Mouse (Mus musculus): ENCODE results near the gene Glrb. TPM values are rescaled to one million over a fixed set of nuclear protein-coding genes. Genes with fewer than 3 reads are reported as not detected.

Glrb gene
- polyA plus RNA-seq, 1 experiment from 2014 or later: 1.7 TPM

DNA sequence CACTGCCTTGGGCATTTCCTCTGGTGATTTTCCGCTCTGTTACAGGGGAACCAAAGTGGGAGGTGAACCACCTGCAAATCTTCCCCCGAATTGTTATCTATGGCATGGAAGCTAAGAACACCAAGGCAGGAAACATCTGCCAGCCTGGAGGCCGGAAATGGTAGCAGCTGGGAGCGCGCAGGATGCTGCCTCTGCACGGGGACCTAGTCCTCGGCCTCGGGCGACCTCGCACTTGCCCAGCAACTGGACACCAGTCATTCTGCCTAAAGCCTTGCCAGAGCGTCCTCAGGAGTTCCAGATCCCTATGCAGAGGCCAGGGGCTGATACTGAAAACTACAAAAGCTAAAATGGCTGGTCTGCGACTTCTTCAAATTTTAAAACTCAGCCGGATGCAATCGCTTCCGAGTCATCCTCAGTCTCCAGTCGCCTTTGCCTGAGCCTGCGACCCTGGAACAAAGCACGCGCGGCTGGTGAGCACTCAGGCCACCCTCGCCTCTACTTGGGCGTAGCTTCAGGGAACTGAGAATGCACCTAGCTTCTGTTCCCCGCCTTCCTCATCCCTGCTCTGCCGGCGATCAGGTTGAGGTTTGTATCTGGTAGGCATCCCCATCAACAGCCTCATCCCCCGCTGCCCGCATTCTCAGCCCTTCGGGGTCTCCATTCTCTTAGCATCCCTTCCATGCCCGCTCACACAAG, 113.0 kb downstream of the Glrb start:
- Histone ChIP-seq H3K36me3 (ENCODE audit: control insufficient read depth, insufficient read depth) (no peaks in the 10 kb centered on the region), H3K27me3 (replicated peaks; ENCODE audit: control insufficient read depth, insufficient read depth, low read length) (peaks cover 27% of the 10 kb centered on the region), H3K4me1 (replicated peaks; ENCODE audit: control insufficient read depth, insufficient read depth, low read length) (no peaks in the 10 kb centered on the region; the same call in 1 of the 2 replicates), H3K9me3 (ENCODE audit: control insufficient read depth) (no peaks in the 10 kb centered on the region), H3K9ac (ENCODE audit: low read depth, low read length) (no peak overlapping the region), H3K4me3 (ENCODE audit: low read depth, low read length) (peak overlapping the region; percentile 26), H3K27ac (ENCODE audit: low read depth, low read length) (no peak overlapping the region), H3K4me2 (replicated peaks; ENCODE audit: low read depth) (peak overlapping the region; percentile 55)
- TF ChIP-seq CTCF (IDR thresholded peaks at IDR 0.05; ENCODE audit: low read depth): no peak
- 13% methylated on average over 29 of the region's 29 CpGs for WGBS
- no peak for ATAC-seq

DNA sequence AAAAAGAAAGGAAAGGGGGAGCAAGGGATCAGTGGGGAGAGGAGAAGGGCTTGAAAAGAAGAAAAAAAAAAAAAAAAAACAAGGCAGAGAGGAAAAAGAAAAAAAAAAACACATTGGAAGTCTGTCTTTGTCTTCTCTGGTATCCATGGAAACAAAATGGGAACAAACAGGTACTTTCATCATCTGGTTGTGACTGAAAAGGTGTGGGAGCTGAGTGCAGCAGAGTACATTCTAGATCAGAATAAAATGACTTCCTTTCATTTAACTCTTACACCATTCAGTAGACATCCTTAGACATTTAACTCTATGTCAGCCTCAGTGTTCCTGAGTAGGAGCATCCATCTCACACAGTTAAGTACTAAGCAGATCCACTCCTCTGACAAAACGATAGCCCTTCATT, 115.5 kb downstream of the Glrb start:
- 67% methylated on average over 1 of the region's 1 CpGs for WGBS
- Histone ChIP-seq H3K27me3 (replicated peaks; ENCODE audit: control insufficient read depth, insufficient read depth, low read length) (peaks cover 27% of the 10 kb centered on the region), H3K9me3 (ENCODE audit: control insufficient read depth) (no peaks in the 10 kb centered on the region), H3K4me3 (ENCODE audit: low read depth, low read length) (no peak overlapping the region), H3K27ac (ENCODE audit: low read depth, low read length) (no peak overlapping the region), H3K4me2 (replicated peaks; ENCODE audit: low read depth) (no peak overlapping the region), H3K36me3 (ENCODE audit: control insufficient read depth, insufficient read depth) (no peaks in the 10 kb centered on the region), H3K4me1 (replicated peaks; ENCODE audit: control insufficient read depth, insufficient read depth, low read length) (no peaks in the 10 kb centered on the region; the same call in 1 of the 2 replicates), H3K9ac (ENCODE audit: low read depth, low read length) (no peak overlapping the region)
- no peak for TF ChIP-seq CTCF (IDR thresholded peaks at IDR 0.05; ENCODE audit: low read depth)
- no peak for ATAC-seq

DNA sequence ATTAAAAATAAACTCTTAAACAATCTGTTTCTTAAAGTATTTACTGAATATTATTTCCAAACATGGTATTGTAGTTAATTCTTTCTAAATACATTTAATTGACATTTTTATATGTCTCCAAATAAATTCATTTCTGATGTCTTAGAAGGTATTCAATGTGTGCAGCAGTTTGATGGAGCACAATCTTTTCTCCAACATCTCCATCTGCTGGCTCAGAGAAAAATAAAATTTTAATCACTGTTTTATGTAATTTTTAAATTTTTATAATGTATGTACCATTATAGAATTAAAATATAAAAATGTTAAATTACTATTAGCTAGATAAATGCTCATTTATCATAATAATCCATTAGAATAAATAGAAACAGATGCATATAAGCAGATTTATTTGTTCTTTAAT, 116.7 kb downstream of the Glrb start:
- Histone ChIP-seq H3K9me3 (ENCODE audit: control insufficient read depth) (no peaks in the 10 kb centered on the region), H3K9ac (ENCODE audit: low read depth, low read length) (no peak overlapping the region), H3K27me3 (replicated peaks; ENCODE audit: control insufficient read depth, insufficient read depth, low read length) (peaks cover 17% of the 10 kb centered on the region), H3K36me3 (ENCODE audit: control insufficient read depth, insufficient read depth) (no peaks in the 10 kb centered on the region), H3K4me1 (replicated peaks; ENCODE audit: control insufficient read depth, insufficient read depth, low read length) (no peaks in the 10 kb centered on the region), H3K4me2 (replicated peaks; ENCODE audit: low read depth) (no peak overlapping the region), H3K27ac (ENCODE audit: low read depth, low read length) (no peak overlapping the region), H3K4me3 (ENCODE audit: low read depth, low read length) (no peak overlapping the region)
- peak; percentile 23; the same call in 1 of the 2 replicates for TF ChIP-seq CTCF (IDR thresholded peaks at IDR 0.05; ENCODE audit: low read depth)
- ATAC-seq: no peak

DNA sequence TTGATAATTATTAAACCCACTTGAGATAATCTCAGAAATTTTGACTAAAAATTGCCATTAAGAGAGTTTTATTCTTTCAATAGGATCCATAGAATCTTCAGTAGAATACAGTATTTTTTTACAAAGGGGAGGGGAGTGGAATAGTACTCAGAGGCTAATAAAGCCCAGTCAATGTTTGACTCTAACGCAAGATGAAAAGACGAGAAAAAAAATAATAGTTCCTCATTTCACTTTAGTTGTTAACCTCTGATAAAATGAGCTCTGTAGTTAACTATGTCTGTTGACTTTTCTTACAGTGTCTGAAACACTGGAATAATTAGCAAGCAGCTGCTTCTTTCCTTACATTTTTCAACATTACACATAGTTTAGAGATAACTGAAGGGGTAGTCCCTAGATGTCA, 118.2 kb downstream of the Glrb start:
- Histone ChIP-seq H3K9me3 (ENCODE audit: control insufficient read depth) (no peaks in the 10 kb centered on the region), H3K27ac (ENCODE audit: low read depth, low read length) (no peak overlapping the region), H3K27me3 (replicated peaks; ENCODE audit: control insufficient read depth, insufficient read depth, low read length) (peaks cover 3% of the 10 kb centered on the region; the same call in 1 of the 2 replicates), H3K4me2 (replicated peaks; ENCODE audit: low read depth) (no peak overlapping the region), H3K4me1 (replicated peaks; ENCODE audit: control insufficient read depth, insufficient read depth, low read length) (no peaks in the 10 kb centered on the region), H3K9ac (ENCODE audit: low read depth, low read length) (no peak overlapping the region), H3K4me3 (ENCODE audit: low read depth, low read length) (no peak overlapping the region), H3K36me3 (ENCODE audit: control insufficient read depth, insufficient read depth) (no peaks in the 10 kb centered on the region)
- WGBS: 51% methylated on average over 2 of the region's 2 CpGs
- no peak for TF ChIP-seq CTCF (IDR thresholded peaks at IDR 0.05; ENCODE audit: low read depth)
- no peak for ATAC-seq

Other genes starting within 250 kb of the Glrb start
- gene Gria2, start 110.8 kb downstream of the Glrb start, polyA plus RNA-seq (2015; fragmentation: Nextera tagmentation; extraction: Ambion mirVana): 0.76 and 0.93 TPM in 2 replicates
- gene Pdgfc, start 122.8 kb upstream of the Glrb start, polyA plus RNA-seq (2015; fragmentation: Nextera tagmentation; extraction: Ambion mirVana): 5.7 and 6.1 TPM in 2 replicates

All from intestine, postnatal 0 days (tissue).